Mouse (Mus musculus) forebrain, embryonic 11.5 days (tissue): ENCODE measurements around the gene Itgbl1. TPM values are rescaled to one million over a fixed set of nuclear protein-coding genes. Genes with fewer than 3 reads are reported as not detected.

ENCODE experiments used
- polyA plus RNA-seq: library from polyadenylated mRNA; unstranded; fragments of >200 nt; fragmentation: Nextera tagmentation; extraction: Ambion mirVana; gene quantifications from 2 replicates; pipeline ENCODE4 v1.2.1, GENCODE M21; 2014

Itgbl1 gene
- polyA plus RNA-seq, 1 experiment from 2014 or later = 0.45 TPM

Other genes starting within 250 kb of the Itgbl1 start
- gene Nalcn, start 32.8 kb upstream of the Itgbl1 start, polyA plus RNA-seq = 3.4 and 4.2 TPM in 2 replicates